Mouse (Mus musculus) neural tube, embryonic 14.5 days (tissue): ENCODE data around the gene Gm3238. TPM values are rescaled to one million over a fixed set of nuclear protein-coding genes. Genes with fewer than 3 reads are reported as not detected.

Source experiments
- ATAC-seq: fragments of 200-750 bp; cut with Nextera tagmentation; 2 replicates; pipeline ENCODE4 v1.8.0; 2017; ENCODE audit warnings: low read depth, mild to moderate bottlenecking, moderate TSS enrichment, moderate library complexity
- H3K27ac ChIP-seq: fragments of 300-500 bp; sonication (generic); 2 replicates; pipeline ENCODE4 v1.5.1; 2014; ENCODE audit warnings: low read depth, mild to moderate bottlenecking, control low read depth, low read length, moderate library complexity, mixed read lengths
- H3K27me3 ChIP-seq: fragments of 300-500 bp; sonication (generic); 2 replicates; pipeline ENCODE4 v1.6.1; 2014; ENCODE audit warnings: low read length; ENCODE audit not compliant: control insufficient read depth, insufficient read depth
- H3K36me3 ChIP-seq: fragments of 300-500 bp; sonication (generic); 2 replicates; pipeline ENCODE4 v1.6.1; 2014; ENCODE audit warnings: low read length, mixed read lengths; ENCODE audit not compliant: control insufficient read depth, insufficient read depth
- H3K4me1 ChIP-seq: fragments of 300-500 bp; sonication (generic); 2 replicates; pipeline ENCODE4 v1.6.1; 2014; ENCODE audit warnings: low read length; ENCODE audit not compliant: control insufficient read depth, insufficient read depth
- H3K4me2 ChIP-seq: fragments of 300-500 bp; sonication (generic); 2 replicates; pipeline ENCODE4 v1.6.1; 2014; ENCODE audit warnings: mild to moderate bottlenecking, low read depth, low read length, control low read depth
- H3K4me3 ChIP-seq: fragments of 300-500 bp; sonication (generic); 2 replicates; pipeline ENCODE4 v1.5.1; 2014; ENCODE audit warnings: low read depth, low read length, control low read depth, mixed read lengths
- H3K9ac ChIP-seq: fragments of 300-500 bp; sonication (generic); replicated peaks from 2 replicates; pipeline ENCODE4 v1.6.1; 2014; ENCODE audit warnings: low read depth, mild to moderate bottlenecking, control low read depth, low read length, mixed read lengths
- H3K9me3 ChIP-seq: fragments of 300-500 bp; sonication (generic); 2 replicates; pipeline ENCODE4 v1.6.1; 2016; ENCODE audit warnings: low read length; ENCODE audit not compliant: control insufficient read depth
- WGBS: fragments of 180-500 bp; shearing (Covaris S2); extraction: QIAGEN DNeasy Blood & Tissue Kit; methylation state at CpG from one replicate; pipeline ENCODE4 v1.1.7; 2014; 5-methylcytosine and 5-hydroxymethylcytosine counted together
- polyA plus RNA-seq: library from polyadenylated mRNA; unstranded; fragments of >200 nt; fragmentation: Nextera tagmentation; extraction: Ambion mirVana; gene quantifications from 2 replicates; pipeline ENCODE4 v1.2.1, GENCODE M21; 2014

Gene Gm3238
- polyA plus RNA-seq, 1 experiment from 2014 or later = not detected

GRCm38 (mm10) chr10:77728280-77728679, 42.8 kb downstream of the Gm3238 start:
- no peak overlapping the region for H3K4me2 ChIP-seq
- no peaks in the 10 kb centered on the region for H3K9me3 ChIP-seq
- H3K4me1 ChIP-seq = no peaks in the 10 kb centered on the region
- no peaks in the 10 kb centered on the region for H3K27me3 ChIP-seq
- no peak overlapping the region for H3K27ac ChIP-seq
- ATAC-seq = no peak
- H3K36me3 ChIP-seq = no peaks in the 10 kb centered on the region
- WGBS = 60% methylated on average over 4 of the region's 4 CpGs
- no peak overlapping the region for H3K4me3 ChIP-seq
- H3K9ac ChIP-seq = no peak overlapping the region

GRCm38 (mm10) chr10:77726186-77726585, 44.9 kb downstream of the Gm3238 start, which contains the start of gene Gm10100:
Gene Gm10100, plus strand, starts transcription at chr10:77726486.
- ATAC-seq = no peak
- no peaks in the 10 kb centered on the region for H3K9me3 ChIP-seq
- 45% methylated on average over 3 of the region's 3 CpGs for WGBS

GRCm38 (mm10) chr10:77724855-77725254, 46.3 kb downstream of the Gm3238 start:
- H3K9me3 ChIP-seq = no peaks in the 10 kb centered on the region
- H3K27me3 ChIP-seq = no peaks in the 10 kb centered on the region
- H3K36me3 ChIP-seq = no peaks in the 10 kb centered on the region
- ATAC-seq = no peak
- 76% methylated on average over 8 of the region's 8 CpGs for WGBS
- no peaks in the 10 kb centered on the region for H3K4me1 ChIP-seq
- no peak overlapping the region for H3K4me3 ChIP-seq
- H3K9ac ChIP-seq = no peak overlapping the region
- H3K27ac ChIP-seq = no peak overlapping the region
- H3K4me2 ChIP-seq = no peak overlapping the region

More at GRCm38 (mm10) chr10:77726186-77726585, 44.9 kb downstream of the Gm3238 start, which contains the start of gene Gm10100:
- no peak within 1 kb of the TSS for H3K27ac ChIP-seq
- no peaks in the 10 kb centered on the region for H3K27me3 ChIP-seq
- no peak within 1 kb of the TSS for H3K9ac ChIP-seq
- no peak within 1 kb of the TSS for H3K4me3 ChIP-seq
- H3K36me3 ChIP-seq = no peaks in the 10 kb centered on the region
- H3K4me2 ChIP-seq = no peak within 1 kb of the TSS
- no peaks in the 10 kb centered on the region for H3K4me1 ChIP-seq

Other genes with a start within 250 kb of the Gm3238 start
- 0.44 and 1.2 TPM in 2 replicates for gene Itgb2, start 241.1 kb downstream of the Gm3238 start, polyA plus RNA-seq
- gene Pttg1ip, start 189.6 kb downstream of the Gm3238 start, polyA plus RNA-seq = 64.2 and 82.6 TPM in 2 replicates
- gene Sumo3, start 165.2 kb downstream of the Gm3238 start, polyA plus RNA-seq = 214 and 240 TPM in 2 replicates
- 2.7 TPM in 1 of 2 replicates, not detected in the other for gene Gm49325, start 165.1 kb downstream of the Gm3238 start, polyA plus RNA-seq
- 44.0 and 57.3 TPM in 2 replicates for gene Ube2g2, start 149.1 kb downstream of the Gm3238 start, polyA plus RNA-seq
- gene Tspear, start 84.8 kb downstream of the Gm3238 start, polyA plus RNA-seq = 1.4 and 1.5 TPM in 2 replicates
- not detected in 2 replicates for gene Gm19402, start 80.6 kb downstream of the Gm3238 start, polyA plus RNA-seq
- not detected in 2 replicates for gene Gm9508, start 74.1 kb downstream of the Gm3238 start, polyA plus RNA-seq
- gene Gm10272, start 64.7 kb downstream of the Gm3238 start, polyA plus RNA-seq = not detected in 2 replicates
- not detected in 2 replicates for gene Gm10024, start 59.9 kb downstream of the Gm3238 start, polyA plus RNA-seq
- gene Gm10142, start 55.5 kb downstream of the Gm3238 start, polyA plus RNA-seq = not detected in 2 replicates
- not detected in 2 replicates for gene Krtap12-1, start 50.7 kb downstream of the Gm3238 start, polyA plus RNA-seq
- not detected in 2 replicates for gene Gm10100, start 44.8 kb downstream of the Gm3238 start, polyA plus RNA-seq
- gene Gm18596, start 28.7 kb downstream of the Gm3238 start, polyA plus RNA-seq = not detected in 2 replicates
- not detected in 2 replicates for gene Gm9736, start 20.0 kb downstream of the Gm3238 start, polyA plus RNA-seq
- not detected in 2 replicates for gene Gm3233, start 11.6 kb downstream of the Gm3238 start, polyA plus RNA-seq
- not detected in 2 replicates for gene Gm7138, start 5.6 kb upstream of the Gm3238 start, polyA plus RNA-seq
- gene Gm3250, start 11.2 kb upstream of the Gm3238 start, polyA plus RNA-seq = not detected in 2 replicates
- gene Gm7137, start 16.9 kb upstream of the Gm3238 start, polyA plus RNA-seq = not detected in 2 replicates
- not detected in 2 replicates for gene Gm9639, start 23.8 kb upstream of the Gm3238 start, polyA plus RNA-seq
- gene Gm19668, start 27.8 kb upstream of the Gm3238 start, polyA plus RNA-seq = not detected in 2 replicates
- gene Gm9507, start 40.5 kb upstream of the Gm3238 start, polyA plus RNA-seq = not detected in 2 replicates
- gene Gm2696, start 43.4 kb upstream of the Gm3238 start, polyA plus RNA-seq = not detected in 2 replicates
- gene Krtap10-4, start 55.8 kb upstream of the Gm3238 start, polyA plus RNA-seq = not detected in 2 replicates
- gene Krtap10-10, start 64.6 kb upstream of the Gm3238 start, polyA plus RNA-seq = not detected in 2 replicates
- not detected in 2 replicates for gene Gm36176, start 75.5 kb upstream of the Gm3238 start, polyA plus RNA-seq
- gene Gm10318, start 81.5 kb upstream of the Gm3238 start, polyA plus RNA-seq = 0.30 TPM in 1 of 2 replicates, not detected in the other
- not detected in 2 replicates for gene Gm3285, start 90.7 kb upstream of the Gm3238 start, polyA plus RNA-seq
- 17.4 and 20.6 TPM in 2 replicates for gene Lrrc3, start 131.2 kb upstream of the Gm3238 start, polyA plus RNA-seq
- 6.0 and 9.2 TPM in 2 replicates for gene Trpm2, start 199.2 kb upstream of the Gm3238 start, polyA plus RNA-seq
- 41.3 and 52.6 TPM in 2 replicates for gene 1810043G02Rik, start 207.2 kb upstream of the Gm3238 start, polyA plus RNA-seq
- gene Pfkl, start 238.8 kb upstream of the Gm3238 start, polyA plus RNA-seq = 83.2 and 93.9 TPM in 2 replicates